Mouse (Mus musculus) thymus, postnatal 10 days (tissue): ENCODE data around the gene Vps35l.

Source experiments
- DNase-seq, 2 experiments: peaks; one replicate each; pipeline ENCODE4 v3.0.0; 2021; ENCODE audit warnings: low spot score in 2 of 2

The Vps35l gene

DNA sequence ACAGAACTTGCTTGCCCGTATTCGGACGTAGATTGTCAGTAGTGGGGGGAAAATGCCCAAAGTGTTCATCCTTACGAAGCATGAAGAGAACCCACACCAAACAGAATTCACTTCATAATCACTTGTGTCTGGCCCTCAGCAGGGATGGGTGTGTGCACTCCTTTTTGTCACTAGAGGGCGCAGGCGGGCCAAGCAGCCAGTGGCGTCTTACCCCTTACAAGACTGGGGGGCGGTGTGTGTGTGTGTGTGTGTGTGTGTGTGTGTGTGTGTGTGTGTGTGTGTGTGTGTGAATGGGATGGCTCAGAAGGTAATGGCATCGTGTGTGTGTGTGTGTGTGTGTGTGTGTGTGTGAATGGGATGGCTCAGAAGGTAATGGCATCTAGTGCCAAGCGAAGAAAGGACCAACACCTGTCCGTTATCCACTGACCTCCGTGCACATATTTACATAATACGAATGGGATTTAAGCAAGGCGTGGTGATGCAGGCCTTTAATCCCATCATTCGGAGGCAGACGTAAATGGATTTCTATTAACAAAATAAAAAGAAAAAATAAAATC, at the start of gene Vps35l:
Vps35l (plus strand) TSS at position 252 of the 557 bp plus-strand sequence.
- peak; percentile 75 to 90 for DNase-seq

DNA sequence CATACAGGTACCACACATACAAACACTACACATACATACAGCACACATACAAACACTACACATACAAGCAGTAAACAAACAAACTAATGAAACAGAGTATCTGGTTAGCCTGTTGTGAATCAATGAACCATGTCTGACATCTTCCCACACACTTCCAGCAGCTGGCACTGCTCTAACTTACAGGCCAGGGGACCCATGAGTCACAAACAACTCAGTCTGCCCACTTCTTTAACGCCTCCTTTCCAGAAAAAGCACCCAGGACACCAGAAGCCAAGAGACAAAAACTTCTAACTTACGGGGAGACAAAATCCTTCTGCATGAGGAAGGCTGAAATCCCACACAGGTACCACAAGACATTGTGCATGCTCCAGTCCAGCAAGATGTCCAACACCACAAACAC, 48.7 kb upstream of the Vps35l start:
- DNase-seq: no peak

DNA sequence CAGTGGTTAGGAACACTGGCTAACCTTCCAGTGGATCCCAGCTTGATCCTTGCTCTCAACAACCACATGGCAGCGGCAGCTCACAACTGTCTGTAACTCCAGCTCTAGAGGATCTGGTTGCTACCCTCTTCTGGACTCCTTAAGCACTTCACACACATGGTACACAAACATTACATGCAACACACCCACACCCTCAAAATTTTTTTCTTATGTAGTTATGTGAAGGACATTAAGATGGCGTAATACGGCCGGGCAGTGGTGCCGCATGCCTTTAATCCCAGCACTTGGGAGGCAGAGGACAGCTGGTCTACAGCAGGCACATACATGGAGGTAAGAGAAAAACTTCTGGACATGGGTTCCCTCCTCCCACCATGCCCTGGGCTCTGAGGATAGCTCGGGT, 43.9 kb upstream of the Vps35l start:
- DNase-seq: no peak

DNA sequence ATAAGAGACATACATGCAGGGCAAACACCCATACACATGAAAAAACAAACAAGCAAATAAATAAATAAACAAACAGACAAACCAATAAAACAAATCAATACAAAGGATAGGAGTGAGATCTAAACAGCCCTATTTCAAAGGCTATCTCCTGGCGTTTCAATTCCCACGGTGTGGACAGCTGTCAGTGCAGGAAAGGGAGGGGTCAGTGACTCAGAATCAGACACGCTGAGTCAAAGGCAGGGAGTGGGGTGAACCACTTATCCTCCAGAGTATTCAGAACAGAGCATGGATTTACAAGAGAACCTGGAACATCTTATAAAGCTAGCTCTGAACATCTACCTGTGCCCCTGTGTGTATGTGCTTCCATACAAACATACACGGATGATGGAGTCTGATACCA, 42.9 kb upstream of the Vps35l start:
- DNase-seq: no peak

DNA sequence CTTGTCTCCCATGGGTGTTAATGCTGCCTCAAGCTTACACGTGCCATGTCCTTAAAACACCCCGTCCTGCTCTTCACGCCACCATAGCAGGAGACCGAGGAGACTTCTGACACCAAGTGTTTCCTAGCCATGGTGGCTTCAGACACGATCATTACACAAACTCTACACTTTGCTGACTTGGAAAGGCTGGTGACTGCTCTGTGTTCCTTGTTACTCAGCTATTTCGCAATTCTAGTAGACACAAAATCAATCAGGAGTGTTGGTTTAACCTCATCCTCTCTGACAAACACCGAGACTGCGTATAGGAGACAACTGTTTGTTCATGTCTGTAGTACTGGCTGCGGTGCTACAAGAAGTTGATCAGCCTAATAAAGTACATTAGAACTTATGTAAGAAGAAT, 41.1 kb upstream of the Vps35l start:
- DNase-seq: no peak

DNA sequence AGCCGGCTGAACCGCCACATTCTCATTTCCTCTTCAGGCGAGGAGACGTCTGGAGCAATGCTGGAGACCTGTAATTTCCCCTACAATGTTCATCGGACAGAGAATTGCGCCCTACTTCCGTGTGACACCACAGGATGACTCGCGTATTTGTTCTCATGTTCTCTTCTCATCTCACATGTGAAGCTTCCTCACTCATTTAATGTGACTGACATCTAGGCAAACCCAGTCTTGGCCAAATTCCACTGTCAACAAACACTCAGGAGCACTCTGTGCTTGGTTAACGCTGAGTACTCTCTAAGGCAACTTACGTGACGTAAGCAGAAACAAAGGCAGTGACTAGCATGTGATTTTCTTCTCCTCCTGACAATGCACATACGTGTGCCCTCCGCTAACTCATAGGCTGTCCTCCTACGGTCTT, 36.9 kb upstream of the Vps35l start:
- DNase-seq: no peak

DNA sequence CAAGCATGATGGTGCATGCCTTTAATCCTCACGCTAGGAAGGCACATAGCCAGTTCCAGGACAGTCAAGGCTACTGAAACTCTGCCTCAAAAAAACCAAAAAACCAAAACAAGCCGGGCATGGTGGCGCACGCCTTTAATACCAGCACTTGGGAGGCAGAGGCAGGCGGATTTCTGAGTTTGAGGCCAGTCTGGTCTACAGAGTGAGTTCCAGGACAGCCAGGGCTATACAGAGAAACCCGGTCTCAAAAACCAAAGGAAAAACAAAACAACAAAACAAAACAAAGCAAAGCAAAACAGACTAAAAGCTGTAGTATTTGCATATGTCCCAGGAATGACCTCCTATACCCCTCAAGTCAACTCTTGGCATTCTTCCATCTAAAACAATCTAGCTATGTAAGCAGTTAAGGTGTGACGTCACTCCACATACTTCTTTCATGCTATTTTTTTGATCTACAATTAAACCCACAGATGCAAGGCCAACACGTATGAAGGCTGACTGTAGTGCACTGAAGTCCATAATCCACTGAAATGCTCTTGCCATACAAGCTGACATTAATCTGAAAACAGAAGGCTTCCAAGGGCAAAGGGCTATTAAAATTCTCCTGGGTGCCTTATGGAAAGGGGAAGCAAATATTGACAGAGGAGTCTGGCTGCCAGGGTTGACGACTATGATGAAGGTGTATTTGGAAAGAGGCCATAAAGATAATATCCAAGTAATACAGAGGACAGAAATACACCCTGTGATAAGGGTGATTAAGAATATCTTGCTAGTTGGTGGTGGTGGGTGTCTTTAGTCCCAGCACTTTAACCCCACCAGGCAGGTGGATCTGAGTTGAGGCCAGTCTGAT, 35.8 kb upstream of the Vps35l start:
- DNase-seq: no peak

DNA sequence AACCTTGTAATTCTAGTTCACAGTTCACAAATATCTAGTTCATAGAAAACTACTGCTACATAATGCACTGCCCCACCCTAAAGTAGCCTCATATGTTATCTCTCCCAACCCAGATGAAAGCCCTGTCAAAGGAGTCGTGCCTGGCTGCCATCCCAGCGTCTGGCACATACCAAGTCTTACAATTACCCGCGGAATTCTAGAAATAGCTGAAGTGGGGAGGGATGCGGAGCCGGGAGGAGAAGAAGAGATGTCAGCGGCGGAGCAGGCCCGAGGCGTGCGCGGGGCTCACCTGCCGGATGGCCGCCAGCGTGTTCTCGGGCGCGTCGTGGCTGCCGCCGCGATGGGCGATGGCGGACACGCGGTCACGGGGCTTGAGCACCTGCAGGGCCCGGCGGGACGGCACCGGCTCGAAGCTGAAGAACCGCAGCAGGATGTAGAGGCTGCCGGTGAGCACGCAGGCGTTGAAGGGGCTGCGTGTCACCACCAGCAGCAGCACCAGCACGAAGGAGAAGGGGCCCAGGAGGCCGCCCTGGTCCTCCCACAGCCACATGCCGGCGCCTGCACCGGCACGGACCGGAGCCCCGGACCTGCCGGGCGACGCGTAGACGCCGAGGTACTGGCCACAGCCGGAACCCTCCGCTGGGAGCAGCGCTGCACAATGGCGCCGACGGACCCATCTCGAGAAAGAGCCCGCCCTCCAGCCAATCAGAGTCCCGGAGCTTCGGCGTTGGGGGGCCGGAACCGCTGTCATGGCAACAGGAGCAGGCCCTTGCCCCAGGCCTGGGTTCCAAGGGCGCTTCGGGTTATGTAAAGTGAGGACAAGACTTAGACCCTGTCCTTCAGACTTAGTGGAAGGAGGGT, 34.7 kb upstream of the Vps35l start, which contains the start of gene Gde1:
Gde1 (minus strand) TSS at position 678 of the 861 bp plus-strand sequence.
- peak; percentile 87 for DNase-seq

DNA sequence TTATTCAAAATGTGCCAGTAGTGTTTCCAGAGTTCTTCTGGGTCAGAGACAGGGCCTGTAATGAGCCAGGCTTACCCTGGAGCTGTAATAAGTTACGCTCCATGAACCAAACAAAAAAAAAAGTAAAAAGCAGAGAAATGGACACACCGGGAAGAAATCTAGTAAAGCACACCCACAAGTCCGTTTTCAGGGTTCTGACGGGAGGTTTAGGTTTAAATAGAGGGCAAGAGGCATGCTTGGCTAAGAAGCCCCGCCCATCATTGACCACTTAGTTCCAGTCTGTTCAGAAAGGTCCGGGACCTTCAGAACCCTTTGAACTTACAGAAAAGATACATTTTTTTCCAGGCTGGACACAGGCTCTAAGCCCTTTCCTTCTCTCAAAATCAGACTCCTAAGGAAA, 34.0 kb upstream of the Vps35l start:
- DNase-seq: no peak

DNA sequence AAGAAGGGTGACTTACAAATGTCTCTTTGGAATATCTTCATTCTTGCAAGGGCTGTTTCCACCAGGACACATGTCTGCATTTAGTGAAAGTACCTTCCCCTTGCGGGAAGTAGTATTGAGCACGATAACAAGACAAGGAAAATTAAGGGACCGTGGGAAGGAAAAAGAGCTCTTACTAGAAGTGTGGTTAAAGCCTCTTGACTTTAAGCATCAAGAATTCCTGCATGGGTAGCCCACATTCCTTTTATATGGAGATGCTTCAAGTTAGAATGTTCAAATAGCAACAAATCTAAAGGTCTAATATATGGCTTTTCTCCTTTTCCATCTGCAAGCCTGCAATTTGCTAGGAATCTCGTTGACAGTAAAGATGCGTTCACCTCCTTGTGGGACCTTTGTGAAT, 33.5 kb upstream of the Vps35l start:
- no peak for DNase-seq

DNA sequence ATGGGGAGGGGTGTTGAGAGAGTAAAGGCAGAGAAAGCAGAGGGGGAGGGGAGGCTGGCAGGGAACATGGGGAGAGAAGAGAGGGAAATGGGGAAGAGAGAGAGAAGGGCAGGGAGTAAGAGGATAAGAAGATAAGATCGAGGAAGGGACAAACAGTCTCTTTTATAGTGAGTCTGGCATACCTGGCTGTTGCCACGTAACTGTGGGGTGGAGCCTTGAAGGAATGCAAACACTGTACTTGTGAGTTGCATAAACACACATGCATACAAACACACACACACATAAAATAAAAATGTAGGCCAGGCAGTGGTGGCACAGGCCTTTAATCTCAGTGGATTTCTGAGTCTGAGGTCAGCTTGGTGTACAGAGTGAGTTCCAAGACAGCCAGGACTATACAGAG, 32.8 kb upstream of the Vps35l start:
- DNase-seq: no peak

DNA sequence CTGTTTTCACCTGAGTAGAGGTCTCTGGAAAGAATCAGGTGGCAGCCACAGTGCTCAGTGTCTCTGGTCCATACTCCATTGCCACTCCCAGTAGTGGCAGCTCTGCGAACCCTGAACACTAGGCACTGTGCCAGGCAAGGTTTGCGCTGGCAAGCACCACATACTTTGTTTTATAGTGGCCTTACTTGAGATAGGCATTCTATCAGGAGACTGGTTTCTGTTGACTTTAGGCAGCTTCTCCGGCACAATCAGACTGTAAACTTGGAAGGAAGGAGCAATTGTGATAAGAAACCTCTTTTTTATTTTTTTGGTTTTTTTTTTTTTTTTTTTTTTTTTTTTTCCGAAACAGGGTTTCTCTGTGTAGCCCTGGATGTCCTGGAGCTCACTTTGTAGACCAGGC, 32.0 kb upstream of the Vps35l start:
- no peak for DNase-seq

DNA sequence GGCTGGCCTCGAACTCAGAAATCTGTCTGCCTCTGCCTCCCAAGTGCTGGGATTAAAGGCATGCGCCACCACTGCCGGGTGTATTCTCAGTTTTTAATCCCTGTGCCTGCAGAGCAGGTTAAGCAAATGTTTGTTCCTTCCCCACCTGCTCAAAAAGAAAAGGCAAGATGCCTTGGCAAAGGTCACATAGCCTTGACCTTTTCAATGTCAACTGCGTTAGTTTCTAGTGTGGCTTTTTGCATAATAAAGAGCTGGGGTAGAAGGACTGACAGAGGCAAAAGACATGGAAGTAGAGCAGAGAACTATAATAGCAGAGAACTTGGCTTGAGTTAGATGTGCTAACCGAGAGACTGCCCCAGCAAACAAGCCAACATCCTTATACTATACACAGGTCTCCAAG, 29.2 kb upstream of the Vps35l start:
- no peak for DNase-seq

DNA sequence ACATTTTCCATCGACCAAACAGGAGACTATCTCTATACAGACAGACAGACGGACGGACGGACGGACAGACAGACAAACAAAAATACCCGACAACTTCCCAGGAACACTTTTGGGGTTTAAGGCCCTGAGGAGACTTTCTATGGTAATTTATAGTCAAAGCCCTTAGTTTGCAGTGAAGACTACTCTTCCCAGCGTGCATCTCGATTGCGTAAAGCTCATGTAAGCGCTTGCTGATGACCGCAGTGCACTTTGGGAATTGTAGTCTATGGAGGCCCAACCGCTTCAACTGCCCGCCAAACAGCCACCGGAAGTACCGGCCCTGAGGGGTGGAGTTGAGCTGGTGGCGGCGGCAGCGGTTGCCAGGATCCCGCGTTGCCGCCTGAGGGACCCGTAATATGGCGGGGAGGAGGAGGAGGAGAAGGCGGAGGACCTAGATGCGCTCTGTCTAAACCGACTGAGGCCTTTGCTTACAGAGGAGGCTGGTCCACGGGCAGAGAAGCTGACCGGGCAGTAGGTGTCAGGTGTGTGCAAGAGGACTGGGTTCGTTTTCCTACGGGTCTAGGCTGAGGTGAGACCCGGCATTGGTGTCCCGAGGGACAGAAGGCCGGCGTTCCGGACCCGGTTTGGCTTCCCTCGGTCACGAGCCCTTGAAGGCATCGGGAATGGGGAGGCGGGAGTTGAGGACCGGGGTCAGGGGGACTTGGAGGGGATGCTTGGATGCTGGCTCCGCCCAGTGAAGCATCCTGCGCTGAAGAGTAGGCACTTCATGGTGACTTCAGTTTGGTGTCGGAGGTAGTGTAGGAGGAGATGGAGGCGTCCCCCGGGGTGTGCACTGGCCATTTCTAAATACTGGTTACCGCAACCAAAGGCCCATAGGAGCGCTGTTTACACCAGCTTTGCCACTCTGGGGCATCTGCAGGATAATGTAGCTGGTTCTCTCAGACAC, 27.5 kb upstream of the Vps35l start, which contains the start of gene Ccp110:
Ccp110 (plus strand) TSS at position 325 of the 946 bp plus-strand sequence.
- DNase-seq: peak; percentile 89 to 90

DNA sequence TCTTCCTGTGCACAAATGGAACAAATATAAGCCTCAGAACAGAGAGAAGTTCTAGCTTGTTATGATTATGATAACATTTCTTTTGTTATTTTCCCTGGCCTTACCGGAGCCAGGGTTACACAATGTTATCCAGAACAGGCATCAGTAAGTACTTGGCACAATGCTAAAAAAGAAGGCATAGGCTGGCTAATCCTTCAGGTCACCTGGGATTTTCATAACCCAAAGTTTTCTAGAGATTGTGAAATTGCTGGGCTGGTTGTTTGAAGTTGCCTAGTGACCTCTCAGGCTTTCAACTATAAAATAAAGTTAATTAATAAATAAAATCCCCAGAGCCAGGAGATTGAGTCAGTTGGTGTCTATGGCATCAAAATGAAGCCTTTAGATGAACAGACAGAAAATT, 25.2 kb upstream of the Vps35l start:
- DNase-seq: no peak

DNA sequence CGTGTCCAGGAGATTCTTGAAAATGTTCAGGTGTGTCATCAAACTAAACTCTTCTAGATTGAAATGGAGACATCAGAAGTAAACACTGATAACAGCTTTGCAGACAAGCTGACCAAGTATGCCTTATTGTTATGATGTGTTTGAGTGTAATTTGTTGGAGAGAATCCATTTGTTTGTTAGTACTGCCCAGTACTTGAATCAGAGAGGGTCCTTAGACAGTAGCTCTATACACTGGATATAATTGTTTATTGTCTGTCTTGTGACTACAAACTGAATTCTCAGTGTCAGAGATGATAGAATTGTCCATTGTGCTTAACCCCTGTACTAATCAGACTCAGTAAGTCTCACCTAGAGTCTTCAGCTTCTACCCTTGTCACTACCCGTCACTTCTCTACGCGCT, 22.0 kb upstream of the Vps35l start:
- DNase-seq: no peak

DNA sequence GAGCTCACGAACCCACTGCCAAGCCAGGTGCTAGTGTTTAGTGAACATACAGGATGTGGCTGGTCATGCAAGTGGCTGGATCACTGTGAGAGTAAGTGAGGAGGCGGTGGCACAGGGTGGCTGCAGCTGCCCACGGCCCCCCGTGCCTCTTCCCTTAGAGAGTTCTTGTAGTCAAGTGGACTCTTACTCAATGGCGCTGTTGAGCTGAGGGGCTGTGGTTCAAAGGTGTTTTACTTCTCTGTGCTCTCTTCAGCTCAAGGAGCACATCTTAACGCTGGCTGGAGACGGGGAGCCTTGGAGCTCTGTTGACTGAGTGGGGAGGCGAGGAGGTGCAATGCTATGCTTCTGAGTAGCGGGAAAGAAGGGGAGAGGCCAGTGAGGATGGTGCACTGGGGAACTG, 16.1 kb upstream of the Vps35l start:
- DNase-seq: no peak

DNA sequence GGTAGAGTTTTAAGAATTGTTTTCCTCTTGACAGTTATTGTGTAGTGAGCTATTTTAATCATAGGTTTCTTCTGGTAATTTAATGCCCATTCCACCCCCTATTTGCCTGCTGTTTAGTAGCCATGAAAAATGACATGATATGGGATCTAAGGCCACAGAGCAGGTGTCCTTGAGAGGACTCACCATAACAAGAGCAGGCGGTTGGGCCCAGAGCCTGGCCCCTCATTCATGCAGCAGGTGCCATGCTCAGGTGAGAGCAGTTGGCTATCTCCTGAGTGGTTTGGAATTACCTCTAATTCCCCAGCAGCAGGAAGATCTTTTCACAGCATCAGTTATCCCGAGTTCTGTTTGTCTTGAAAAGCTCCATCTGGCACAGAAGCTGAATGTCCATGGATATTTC, 14.6 kb upstream of the Vps35l start:
- DNase-seq: no peak

DNA sequence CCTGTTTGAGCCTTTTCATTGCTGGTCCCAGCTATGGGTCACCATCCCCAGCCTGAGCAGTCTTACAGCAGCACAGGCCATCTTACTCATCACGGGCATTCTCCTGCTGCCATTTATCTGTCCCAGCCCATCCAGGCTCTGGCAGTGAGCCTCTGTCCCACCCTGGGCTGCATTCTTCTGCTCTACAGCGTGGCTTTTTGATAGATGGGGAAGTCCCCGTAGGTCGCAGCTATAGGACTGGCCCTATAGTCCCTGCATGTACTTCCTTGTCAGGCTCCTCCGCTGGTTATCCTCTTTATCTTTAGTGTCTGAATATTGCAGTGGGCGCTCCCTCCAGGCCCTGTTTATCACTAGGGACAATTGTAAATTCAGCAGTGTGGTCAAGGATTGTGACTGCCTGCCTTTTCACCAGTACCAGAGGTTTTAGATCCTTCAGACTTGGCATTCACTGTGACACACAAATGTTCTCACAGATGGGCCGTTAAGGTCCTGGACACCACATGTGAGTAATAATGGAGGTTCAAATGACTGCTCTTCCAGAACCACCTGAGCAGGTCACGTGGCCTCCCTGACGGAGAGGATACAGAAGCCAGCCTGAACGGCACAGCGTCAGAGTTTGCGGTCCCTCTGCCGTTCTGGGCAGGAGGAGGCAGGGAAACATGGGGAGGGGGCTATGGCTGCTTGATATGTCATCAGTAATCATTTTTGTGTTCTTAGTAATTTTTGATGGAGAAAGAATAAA, 11.0 kb upstream of the Vps35l start:
- DNase-seq: no peak

DNA sequence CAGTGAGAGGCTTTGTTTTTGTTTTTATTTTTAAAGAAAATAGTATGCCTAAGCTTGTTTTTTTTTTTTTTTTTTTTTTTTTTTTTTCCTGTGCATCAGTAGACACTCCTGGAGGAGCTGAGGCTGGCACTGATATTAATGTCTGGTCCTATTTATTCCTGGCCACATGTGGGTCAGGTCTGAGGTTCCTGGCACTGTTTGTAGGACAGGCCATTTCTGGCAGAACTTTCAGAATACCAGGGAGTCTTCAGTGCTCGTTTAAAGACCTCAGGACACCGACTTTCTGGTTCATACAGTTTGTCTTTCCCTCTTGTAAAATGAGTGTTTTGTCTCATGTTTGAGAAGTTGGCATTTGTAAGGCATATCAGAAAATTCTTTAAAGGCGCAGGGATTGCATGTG, 8.2 kb upstream of the Vps35l start:
- DNase-seq: no peak

DNA sequence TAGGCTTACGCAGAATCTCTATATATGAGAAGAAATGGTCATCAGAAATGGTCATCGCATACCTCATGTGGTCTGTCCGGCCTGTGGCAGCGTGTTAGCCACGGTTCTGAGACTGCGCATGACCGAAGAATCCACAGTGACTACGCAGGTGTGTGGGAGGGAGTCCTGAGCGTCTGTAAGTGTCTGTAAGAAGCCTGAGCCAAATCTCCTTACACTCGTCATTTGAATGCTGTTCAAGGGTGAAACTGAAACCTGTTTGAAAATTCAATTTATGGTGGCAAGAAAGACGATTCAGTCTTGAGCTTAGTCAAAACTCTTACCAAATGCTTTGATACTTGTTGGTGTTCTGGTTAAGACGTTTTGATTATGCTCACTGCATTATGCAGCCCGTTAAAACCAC, 6.8 kb upstream of the Vps35l start:
- DNase-seq: no peak
